Mouse (Mus musculus): ENCODE results near the gene Cnn2. TPM values are rescaled to one million over a fixed set of nuclear protein-coding genes. Genes with fewer than 3 reads are reported as not detected.

The Cnn2 gene
- polyA plus RNA-seq, 1 experiment from 2014 or later, result 245 TPM

DNA sequence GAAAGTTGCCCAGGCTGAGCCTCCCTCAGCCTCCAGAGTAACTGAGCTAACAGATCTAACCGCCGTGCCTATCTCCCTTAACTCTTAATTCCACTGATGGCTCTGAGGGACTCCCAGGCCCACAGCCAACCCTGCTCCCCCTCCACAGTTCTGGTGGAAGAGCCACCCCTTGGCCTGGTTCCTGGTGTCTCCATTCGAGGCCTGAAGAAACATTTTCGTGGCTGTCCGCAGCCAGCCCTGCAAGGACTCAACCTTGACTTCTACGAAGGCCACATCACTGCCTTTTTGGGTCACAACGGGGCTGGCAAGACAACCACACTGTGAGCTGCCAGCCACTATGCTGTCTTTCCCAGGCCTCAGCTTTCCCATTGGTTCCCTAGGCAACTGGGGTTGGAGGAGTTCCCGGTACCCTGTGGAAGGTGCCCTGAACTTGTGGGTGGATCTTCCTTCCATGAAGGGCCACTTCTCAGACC is 15.9 kb downstream of the Cnn2 start:
- no peak overlapping the region for H3K27ac ChIP-seq (ENCODE audit: low read length)
- no peak for ATAC-seq
- WGBS, result 82% methylated on average over 8 of the region's 8 CpGs
- no peak overlapping the region for H3K9ac ChIP-seq (ENCODE audit: low read depth, low read length)
- H3K4me1 ChIP-seq (ENCODE audit: control insufficient read depth, insufficient read depth, low read length), result peaks cover 14% of the 10 kb centered on the region
- H3K27me3 ChIP-seq (replicated peaks; ENCODE audit: control insufficient read depth, insufficient read depth, low read length), result 0 out of 2 replicates have a peak, but pooled peaks cover 6% of the 10 kb centered on the region
- H3K9me3 ChIP-seq (ENCODE audit: control insufficient read depth, low read length), result no peaks in the 10 kb centered on the region
- no peak overlapping the region for H3K4me3 ChIP-seq (ENCODE audit: low read length)
- H3K4me2 ChIP-seq (ENCODE audit: low read depth, low read length), result no peak overlapping the region
- H3K36me3 ChIP-seq (ENCODE audit: control insufficient read depth, insufficient read depth, low read length), result no peaks in the 10 kb centered on the region

GRCm38 (mm10) chr10:80011740-80012139 is 23.4 kb downstream of the Cnn2 start:
- Histone ChIP-seq H3K4me1 (ENCODE audit: control insufficient read depth, insufficient read depth, low read length) (0 out of 2 replicates have a peak, but pooled peaks cover 3% of the 10 kb centered on the region), H3K36me3 (ENCODE audit: control insufficient read depth, insufficient read depth, low read length) (0 out of 2 replicates have a peak, but pooled peaks cover 5% of the 10 kb centered on the region), H3K27me3 (replicated peaks; ENCODE audit: control insufficient read depth, insufficient read depth, low read length) (peaks cover 12% of the 10 kb centered on the region), H3K4me3 (ENCODE audit: low read length) (no peak overlapping the region), H3K9me3 (ENCODE audit: control insufficient read depth, low read length) (0 out of 2 replicates have a peak, but pooled peaks cover 9% of the 10 kb centered on the region), H3K27ac (ENCODE audit: low read length) (no peak overlapping the region), H3K4me2 (ENCODE audit: low read depth, low read length) (no peak overlapping the region), H3K9ac (ENCODE audit: low read depth, low read length) (no peak overlapping the region)
- no peak for ATAC-seq
- WGBS, result 89% methylated on average over 6 of the region's 6 CpGs

DNA sequence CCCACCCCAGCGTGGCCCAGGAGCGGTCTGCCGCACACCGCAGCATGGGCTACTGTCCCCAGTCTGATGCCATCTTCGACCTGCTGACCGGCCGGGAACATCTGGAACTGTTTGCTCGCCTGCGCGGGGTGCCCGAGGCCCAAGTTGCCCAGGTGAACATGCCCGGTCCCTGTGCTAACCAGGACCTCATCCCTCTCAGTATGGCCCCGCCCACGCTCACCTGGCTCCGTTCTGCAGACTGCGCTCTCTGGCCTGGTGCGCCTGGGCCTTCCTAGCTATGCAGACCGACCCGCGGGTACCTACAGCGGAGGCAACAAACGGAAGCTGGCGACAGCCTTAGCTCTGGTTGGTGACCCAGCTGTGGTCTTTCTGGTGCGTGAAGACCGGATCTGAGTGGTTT is 25.2 kb downstream of the Cnn2 start:
- Histone ChIP-seq H3K9ac (ENCODE audit: low read depth, low read length) (no peak overlapping the region), H3K4me3 (ENCODE audit: low read length) (no peak overlapping the region), H3K4me2 (ENCODE audit: low read depth, low read length) (no peak overlapping the region), H3K9me3 (ENCODE audit: control insufficient read depth, low read length) (0 out of 2 replicates have a peak, but pooled peaks cover 9% of the 10 kb centered on the region), H3K36me3 (ENCODE audit: control insufficient read depth, insufficient read depth, low read length) (0 out of 2 replicates have a peak, but pooled peaks cover 5% of the 10 kb centered on the region), H3K27me3 (replicated peaks; ENCODE audit: control insufficient read depth, insufficient read depth, low read length) (peaks cover 12% of the 10 kb centered on the region), H3K4me1 (ENCODE audit: control insufficient read depth, insufficient read depth, low read length) (peaks cover 4% of the 10 kb centered on the region), H3K27ac (ENCODE audit: low read length) (no peak overlapping the region)
- no peak for ATAC-seq
- WGBS, result 49% methylated on average over 25 of the region's 25 CpGs

- Histone ChIP-seq H3K9ac (ENCODE audit: low read depth, low read length) (no peak overlapping the region), H3K27ac (ENCODE audit: low read length) (no peak overlapping the region), H3K4me2 (ENCODE audit: low read depth, low read length) (no peak overlapping the region), H3K36me3 (ENCODE audit: control insufficient read depth, insufficient read depth, low read length) (0 out of 2 replicates have a peak, but pooled peaks cover 5% of the 10 kb centered on the region), H3K9me3 (ENCODE audit: control insufficient read depth, low read length) (0 out of 2 replicates have a peak, but pooled peaks cover 8% of the 10 kb centered on the region), H3K27me3 (replicated peaks; ENCODE audit: control insufficient read depth, insufficient read depth, low read length) (peaks cover 12% of the 10 kb centered on the region), H3K4me1 (ENCODE audit: control insufficient read depth, insufficient read depth, low read length) (peaks cover 15% of the 10 kb centered on the region), H3K4me3 (ENCODE audit: low read length) (no peak overlapping the region)
- ATAC-seq, result peak; percentile 30
- WGBS, result 25% methylated on average over 28 of the region's 28 CpGs
Observed at GRCm38 (mm10) chr10:80014484-80015290, 26.3 kb downstream of the Cnn2 start.

GRCm38 (mm10) chr10:80015583-80015982 is 27.2 kb downstream of the Cnn2 start:
- Histone ChIP-seq H3K4me1 (ENCODE audit: control insufficient read depth, insufficient read depth, low read length) (peaks cover 18% of the 10 kb centered on the region), H3K27me3 (replicated peaks; ENCODE audit: control insufficient read depth, insufficient read depth, low read length) (peaks cover 12% of the 10 kb centered on the region), H3K36me3 (ENCODE audit: control insufficient read depth, insufficient read depth, low read length) (0 out of 2 replicates have a peak, but pooled peaks cover 3% of the 10 kb centered on the region), H3K9me3 (ENCODE audit: control insufficient read depth, low read length) (0 out of 2 replicates have a peak, but pooled peaks cover 5% of the 10 kb centered on the region), H3K4me2 (ENCODE audit: low read depth, low read length) (no peak overlapping the region), H3K4me3 (ENCODE audit: low read length) (no peak overlapping the region), H3K27ac (ENCODE audit: low read length) (no peak overlapping the region), H3K9ac (ENCODE audit: low read depth, low read length) (no peak overlapping the region)
- WGBS, result 77% methylated on average over 10 of the region's 10 CpGs
- no peak for ATAC-seq

DNA sequence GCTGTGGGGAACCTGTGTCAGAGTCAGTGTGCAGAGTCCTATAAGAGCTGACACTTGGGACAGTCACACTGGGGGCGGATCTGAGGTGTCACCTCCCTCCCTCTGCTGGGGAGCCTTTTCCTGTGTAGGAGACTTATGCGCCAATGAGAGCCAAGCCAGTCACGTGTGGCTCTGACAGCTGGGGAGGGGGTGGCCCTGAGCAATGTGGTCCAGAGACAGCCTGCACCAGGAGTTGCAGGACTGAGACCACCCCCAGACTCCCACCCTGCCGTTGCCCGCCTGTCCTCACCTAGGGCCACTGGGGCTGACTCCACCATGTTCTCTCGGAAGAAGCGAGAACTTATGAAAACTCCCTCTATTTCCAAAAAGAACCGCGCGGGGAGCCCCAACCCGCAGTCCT is 28.1 kb downstream of the Cnn2 start, which contains the start of gene Arhgap45:
TSS of gene Arhgap45 (plus strand) at position 143 of the 400 bp plus-strand sequence.
- no peak for ATAC-seq
- H3K4me1 ChIP-seq (ENCODE audit: control insufficient read depth, insufficient read depth, low read length), result peaks cover 20% of the 10 kb centered on the region
- H3K9ac ChIP-seq (ENCODE audit: low read depth, low read length), result no peak within 1 kb of the TSS; the same call in 1 of the 2 replicates
- H3K27me3 ChIP-seq (replicated peaks; ENCODE audit: control insufficient read depth, insufficient read depth, low read length), result peaks cover 12% of the 10 kb centered on the region
- H3K9me3 ChIP-seq (ENCODE audit: control insufficient read depth, low read length), result no peaks in the 10 kb centered on the region
- H3K4me2 ChIP-seq (ENCODE audit: low read depth, low read length), result no peak within 1 kb of the TSS
- H3K27ac ChIP-seq (ENCODE audit: low read length), result no peak within 1 kb of the TSS
- H3K36me3 ChIP-seq (ENCODE audit: control insufficient read depth, insufficient read depth, low read length), result no peaks in the 10 kb centered on the region
- WGBS, result 74% methylated on average over 11 of the region's 11 CpGs
- no peak within 1 kb of the TSS for H3K4me3 ChIP-seq (ENCODE audit: low read length)

DNA sequence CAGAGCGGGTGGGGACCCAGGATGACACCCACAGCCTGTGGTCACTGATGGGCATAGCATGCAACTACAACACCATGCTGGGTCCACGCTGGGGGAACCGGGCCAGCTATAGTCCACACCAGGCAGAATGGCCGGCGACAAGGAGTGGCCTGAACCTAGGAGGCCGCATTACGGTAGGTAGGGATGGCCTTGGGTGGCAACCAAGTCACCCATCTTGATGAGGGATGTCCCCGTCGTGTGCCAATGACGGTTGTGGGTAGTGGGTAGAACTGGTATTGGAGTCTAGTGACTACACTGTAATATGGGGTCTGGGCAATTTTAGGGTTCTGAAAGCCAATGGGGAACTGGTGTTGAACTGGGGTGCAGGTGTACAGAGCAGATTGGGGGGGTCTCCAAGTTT is 28.5 kb downstream of the Cnn2 start:
- Histone ChIP-seq H3K36me3 (ENCODE audit: control insufficient read depth, insufficient read depth, low read length) (no peaks in the 10 kb centered on the region), H3K9me3 (ENCODE audit: control insufficient read depth, low read length) (no peaks in the 10 kb centered on the region), H3K9ac (ENCODE audit: low read depth, low read length) (no peak overlapping the region), H3K27me3 (replicated peaks; ENCODE audit: control insufficient read depth, insufficient read depth, low read length) (peaks cover 12% of the 10 kb centered on the region), H3K4me1 (ENCODE audit: control insufficient read depth, insufficient read depth, low read length) (peaks cover 20% of the 10 kb centered on the region), H3K4me2 (ENCODE audit: low read depth, low read length) (no peak overlapping the region), H3K4me3 (ENCODE audit: low read length) (no peak overlapping the region), H3K27ac (ENCODE audit: low read length) (no peak overlapping the region)
- ATAC-seq, result no peak
- 87% methylated on average over 10 of the region's 10 CpGs for WGBS

DNA sequence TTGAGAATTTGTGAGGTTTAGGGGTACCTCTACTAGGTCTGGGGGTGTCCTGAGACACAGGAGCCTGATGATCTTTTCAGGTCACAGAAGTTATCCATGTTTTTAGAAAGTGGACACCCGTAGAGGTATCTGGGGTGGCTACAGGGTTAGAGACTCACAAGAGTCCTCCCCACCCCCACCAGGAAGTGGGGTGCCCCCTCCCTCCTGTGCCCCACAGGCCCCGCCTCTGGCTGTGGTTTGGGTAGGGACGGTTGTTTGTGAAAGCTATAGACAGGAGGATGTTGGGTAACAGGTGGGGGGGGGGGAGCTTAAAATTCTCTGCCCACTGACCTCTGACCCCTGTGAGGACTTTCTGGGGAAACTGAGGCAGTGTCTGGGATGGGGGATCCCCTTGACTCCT is 29.0 kb downstream of the Cnn2 start:
- no peak overlapping the region for H3K4me2 ChIP-seq (ENCODE audit: low read depth, low read length)
- H3K27me3 ChIP-seq (replicated peaks; ENCODE audit: control insufficient read depth, insufficient read depth, low read length), result peaks cover 12% of the 10 kb centered on the region
- no peak overlapping the region; the same call in 1 of the 2 replicates for H3K9ac ChIP-seq (ENCODE audit: low read depth, low read length)
- no peaks in the 10 kb centered on the region for H3K9me3 ChIP-seq (ENCODE audit: control insufficient read depth, low read length)
- H3K27ac ChIP-seq (ENCODE audit: low read length), result no peak overlapping the region
- H3K4me1 ChIP-seq (ENCODE audit: control insufficient read depth, insufficient read depth, low read length), result peaks cover 20% of the 10 kb centered on the region
- WGBS, result 70% methylated on average over 3 of the region's 3 CpGs
- H3K36me3 ChIP-seq (ENCODE audit: control insufficient read depth, insufficient read depth, low read length), result no peaks in the 10 kb centered on the region
- ATAC-seq, result no peak
- H3K4me3 ChIP-seq (ENCODE audit: low read length), result peak overlapping the region; percentile 7; the same call in 1 of the 2 replicates

DNA sequence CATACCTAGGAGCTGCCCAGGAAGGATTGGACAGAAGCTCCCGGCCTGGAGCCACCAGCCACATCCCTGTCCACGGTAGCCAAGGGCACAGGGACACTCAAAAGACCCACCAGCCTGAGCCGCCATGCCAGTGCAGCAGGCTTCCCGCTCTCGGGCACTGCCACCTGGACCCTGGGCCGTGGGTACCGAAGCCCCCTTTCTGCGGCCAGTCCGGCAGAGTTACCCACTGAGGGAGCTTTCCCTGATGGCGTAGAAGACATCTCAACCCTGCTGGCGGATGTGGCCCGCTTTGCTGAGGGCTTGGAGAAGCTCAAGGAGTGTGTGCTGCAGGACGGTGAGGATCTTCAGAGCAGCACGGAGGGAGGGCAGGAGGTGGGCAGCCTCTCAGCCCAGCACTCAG is 29.4 kb downstream of the Cnn2 start:
- peaks cover 20% of the 10 kb centered on the region for H3K4me1 ChIP-seq (ENCODE audit: control insufficient read depth, insufficient read depth, low read length)
- no peaks in the 10 kb centered on the region for H3K9me3 ChIP-seq (ENCODE audit: control insufficient read depth, low read length)
- 77% methylated on average over 14 of the region's 14 CpGs for WGBS
- H3K36me3 ChIP-seq (ENCODE audit: control insufficient read depth, insufficient read depth, low read length), result no peaks in the 10 kb centered on the region
- H3K9ac ChIP-seq (ENCODE audit: low read depth, low read length), result no peak overlapping the region; the same call in 1 of the 2 replicates
- no peak for ATAC-seq
- H3K27me3 ChIP-seq (replicated peaks; ENCODE audit: control insufficient read depth, insufficient read depth, low read length), result peaks cover 12% of the 10 kb centered on the region
- no peak overlapping the region for H3K4me2 ChIP-seq (ENCODE audit: low read depth, low read length)
- H3K4me3 ChIP-seq (ENCODE audit: low read length), result peak overlapping the region; percentile 7; the same call in 1 of the 2 replicates
- H3K27ac ChIP-seq (ENCODE audit: low read length), result no peak overlapping the region
